Mouse (Mus musculus) CD4-positive, CD25-positive, alpha-beta regulatory T cell, adult 2 months (primary cell): ENCODE measurements around the gene Gpr83.

Source experiments
- DNase-seq: peaks from one replicate; pipeline ENCODE4 v3.0.0-alpha.2; 2012; ENCODE audit warnings: low read depth, low spot score

Gpr83 gene

DNA sequence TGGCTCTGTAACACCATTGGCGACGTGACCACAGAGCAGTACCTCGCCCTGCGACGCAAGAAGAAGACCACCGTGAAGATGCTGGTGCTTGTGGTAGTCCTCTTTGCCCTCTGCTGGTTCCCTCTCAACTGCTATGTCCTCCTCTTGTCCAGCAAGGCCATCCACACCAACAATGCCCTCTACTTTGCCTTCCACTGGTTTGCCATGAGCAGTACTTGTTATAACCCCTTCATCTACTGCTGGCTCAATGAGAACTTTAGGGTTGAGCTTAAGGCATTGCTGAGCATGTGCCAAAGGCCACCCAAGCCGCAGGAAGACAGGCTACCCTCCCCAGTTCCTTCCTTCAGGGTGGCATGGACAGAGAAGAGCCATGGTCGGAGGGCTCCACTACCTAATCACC is 8.3 kb downstream of the Gpr83 start:
- DNase-seq: no peak

DNA sequence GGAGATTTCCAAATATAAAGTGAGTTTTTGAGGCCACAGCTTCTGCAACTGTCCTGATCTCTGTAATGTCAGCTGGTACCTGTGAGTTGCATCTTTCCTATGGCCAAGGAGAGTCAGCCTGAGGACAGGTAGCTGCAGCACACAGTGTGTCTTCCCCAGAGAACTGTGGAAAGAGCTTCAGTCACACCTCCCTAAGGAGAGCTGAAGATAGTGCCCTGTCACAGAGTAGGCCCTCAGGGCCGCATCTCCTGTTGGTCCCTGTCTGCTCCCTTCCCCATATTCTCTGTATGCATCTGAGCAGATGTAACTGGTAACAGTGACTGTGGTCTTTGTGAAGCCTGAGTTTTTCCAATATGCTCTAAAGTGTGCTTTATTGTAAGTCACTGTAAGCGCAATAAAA is 10.4 kb downstream of the Gpr83 start:
- DNase-seq: no peak

DNA sequence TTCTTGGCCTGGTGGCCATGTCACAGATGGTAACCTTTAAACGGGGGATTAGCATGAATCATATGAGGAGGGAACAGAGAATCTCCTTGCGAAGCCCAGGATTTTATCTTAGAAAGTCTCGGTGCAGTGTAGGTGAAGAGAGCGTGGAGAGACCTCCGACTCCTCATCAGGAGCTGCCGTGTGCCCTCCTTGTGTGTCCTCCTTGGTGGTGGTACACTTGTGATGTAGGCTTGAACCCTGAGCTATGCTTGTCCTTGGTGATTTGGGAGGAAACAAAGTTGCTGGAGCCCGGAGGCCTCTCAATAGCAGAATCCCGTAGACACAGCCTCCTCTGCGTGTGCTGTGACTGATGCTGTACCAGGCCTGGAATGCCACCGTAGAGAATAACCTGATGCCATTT is 10.8 kb downstream of the Gpr83 start:
- no peak for DNase-seq

DNA sequence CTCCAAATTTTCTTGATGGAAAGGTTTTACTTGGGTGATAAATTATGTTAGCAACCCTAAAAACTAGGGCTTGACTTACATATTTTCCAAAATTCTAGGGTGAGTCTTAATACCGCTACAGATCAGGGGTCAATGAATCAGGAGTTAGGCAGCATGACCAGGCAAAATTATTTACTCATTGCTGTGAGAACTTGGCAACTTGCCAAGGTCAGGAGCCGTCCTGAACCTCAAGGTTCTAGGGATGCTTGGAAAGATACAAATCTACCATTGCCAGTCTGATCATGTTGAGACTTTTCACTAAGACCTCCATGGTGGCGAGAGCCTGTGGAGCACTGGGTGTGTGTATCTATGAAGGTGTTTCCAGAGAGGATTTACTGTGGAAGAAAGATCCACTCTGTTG is 11.5 kb downstream of the Gpr83 start:
- no peak for DNase-seq

DNA sequence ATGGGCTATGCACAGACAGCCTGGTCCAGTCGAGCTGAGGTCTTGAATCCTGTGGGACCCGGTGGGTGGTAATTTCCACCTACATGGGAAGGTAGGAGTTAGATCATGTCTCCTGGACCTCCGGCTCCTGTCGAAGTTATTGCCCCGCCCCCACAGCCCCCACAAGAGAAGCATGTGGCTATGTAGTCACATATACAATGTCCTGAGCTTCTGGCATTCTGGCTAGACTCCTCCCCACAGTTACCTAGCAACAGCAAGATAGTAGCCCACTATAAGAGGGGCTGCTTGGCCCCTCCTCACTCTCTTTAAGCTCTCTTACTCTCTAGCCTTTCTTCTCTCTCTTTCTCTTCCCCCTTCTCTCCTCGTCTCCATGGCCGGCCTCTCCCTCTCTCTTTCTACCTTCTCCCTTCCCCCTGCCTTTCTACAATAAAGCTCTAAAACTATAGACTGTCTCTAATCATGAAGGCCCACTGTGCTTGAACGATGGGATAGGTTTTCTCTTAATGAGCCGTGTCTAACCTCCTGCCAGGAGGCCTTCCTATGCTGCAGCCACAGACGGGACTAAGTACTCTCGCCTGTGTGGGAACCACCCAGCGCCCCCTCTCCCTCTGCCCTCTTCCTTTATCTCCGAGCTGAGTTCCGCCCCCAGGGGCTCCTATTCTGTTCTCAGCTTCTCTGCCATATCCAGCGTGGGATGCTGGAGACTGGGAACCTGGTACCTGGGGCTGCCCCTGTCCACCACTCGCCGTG is 12.3 kb downstream of the Gpr83 start:
- no peak for DNase-seq

DNA sequence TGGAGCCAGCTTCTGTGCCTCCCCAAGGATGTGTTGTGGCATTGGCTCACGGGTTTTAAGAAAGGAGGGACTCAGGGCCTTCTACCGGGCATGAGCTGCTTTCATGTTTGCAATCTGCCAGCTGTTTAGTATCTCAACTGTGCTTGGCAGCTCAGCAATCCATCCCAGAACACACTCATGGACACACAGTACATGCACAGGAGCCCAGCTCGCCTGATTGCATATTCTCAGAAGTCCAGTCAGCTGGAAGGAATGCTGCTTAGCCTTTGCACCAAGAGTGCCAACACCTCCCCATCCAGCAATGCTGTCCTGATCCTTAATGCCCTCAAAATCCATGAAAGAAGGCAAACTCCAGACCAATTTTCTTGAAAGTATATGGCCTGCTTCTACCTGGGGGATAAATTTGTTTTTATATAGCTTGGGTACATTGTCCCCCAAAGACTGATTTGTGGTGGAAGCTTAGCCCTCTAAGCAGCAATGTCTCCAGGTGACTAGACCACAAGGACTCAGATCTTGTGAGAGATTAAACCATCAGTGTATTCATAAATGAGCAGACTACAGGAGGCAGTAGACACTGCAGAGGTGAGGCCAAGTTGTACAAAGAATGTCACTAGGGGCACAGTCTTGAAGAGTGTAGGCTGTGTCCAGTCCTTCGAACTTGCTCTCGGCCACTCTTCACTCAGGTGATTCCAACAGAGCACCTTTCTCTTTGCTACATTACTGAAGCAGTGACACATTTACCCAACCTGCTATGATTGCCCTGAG is 15.9 kb downstream of the Gpr83 start:
- DNase-seq: peak; percentile 55

DNA sequence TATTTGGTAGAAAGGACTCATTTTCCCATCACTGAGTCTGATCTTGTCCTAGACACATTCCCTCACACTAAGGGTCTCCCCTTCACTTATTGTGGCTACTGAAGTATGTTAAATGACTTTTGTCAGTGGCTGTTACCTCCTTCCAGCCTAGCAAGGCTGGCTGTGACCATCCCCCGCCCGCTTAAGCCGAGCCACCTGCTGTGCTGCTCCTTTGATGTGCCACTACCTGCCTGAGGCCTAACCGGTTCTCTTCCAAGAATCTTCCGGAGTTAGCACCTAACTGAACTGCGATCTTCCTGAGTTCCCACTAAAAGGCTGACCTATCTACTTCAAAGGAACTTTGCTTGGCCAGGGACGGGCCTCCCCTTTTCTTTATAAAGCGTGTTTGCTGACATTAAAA is 16.6 kb downstream of the Gpr83 start:
- peak; percentile 50 for DNase-seq

DNA sequence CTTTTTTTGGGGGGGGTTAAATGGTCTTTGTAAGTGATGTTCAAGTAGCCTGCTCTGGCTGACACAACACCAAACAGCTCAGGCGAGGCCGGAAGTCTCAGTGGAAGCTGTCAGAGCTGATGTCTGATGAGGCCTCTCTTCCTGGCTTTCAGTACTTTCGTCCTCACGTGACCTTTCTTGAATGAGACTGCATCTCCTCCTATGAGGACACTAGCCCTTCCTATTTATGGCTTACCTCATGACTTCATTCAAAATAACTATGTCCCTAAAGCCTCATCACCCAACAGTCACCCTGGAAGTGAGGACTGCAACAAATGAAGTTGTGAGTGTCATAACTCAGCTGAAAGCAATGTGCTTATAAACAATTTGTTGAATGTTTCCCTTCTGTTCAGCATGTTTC is 24.6 kb downstream of the Gpr83 start:
- peak; percentile 81 for DNase-seq

DNA sequence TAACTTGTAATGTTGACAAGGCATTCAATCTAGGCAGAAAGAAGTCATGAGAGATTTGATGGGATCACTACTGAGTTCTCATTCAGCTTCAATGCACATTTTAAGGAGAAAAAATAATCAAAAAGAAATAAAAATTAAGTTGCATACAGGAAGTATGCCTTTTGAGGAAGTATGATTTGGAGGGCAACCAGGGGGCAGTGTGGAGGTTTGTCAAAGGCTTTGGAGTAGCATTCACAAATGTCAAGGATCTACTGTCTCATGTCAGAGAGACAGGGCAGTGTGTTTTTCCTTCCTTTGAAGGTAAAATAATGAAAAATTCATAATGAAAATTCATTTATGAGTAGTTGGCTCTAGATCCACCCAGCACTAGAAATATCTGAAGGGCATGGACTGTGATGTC is 25.1 kb downstream of the Gpr83 start:
- DNase-seq: peak; percentile 71

DNA sequence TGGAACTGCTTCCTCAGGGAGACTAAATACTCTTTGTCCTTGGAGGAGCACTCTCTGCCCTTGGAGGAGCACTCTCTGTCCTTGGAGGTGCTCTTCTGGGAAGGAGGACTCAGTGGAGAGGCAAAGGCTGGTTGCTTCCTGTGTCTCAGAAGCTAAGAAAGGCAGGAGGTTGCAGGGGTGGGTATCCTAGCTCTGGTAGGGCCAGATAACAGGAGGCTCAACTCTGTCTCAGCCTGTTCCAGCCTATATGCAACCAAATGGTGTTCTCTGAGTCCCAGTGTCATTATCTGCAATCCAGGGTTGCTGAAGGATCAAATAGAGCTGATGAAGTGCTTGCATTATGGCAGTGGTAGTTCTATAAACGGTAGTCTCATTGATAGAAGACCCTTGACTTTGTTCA is 25.9 kb downstream of the Gpr83 start:
- no peak for DNase-seq

DNA sequence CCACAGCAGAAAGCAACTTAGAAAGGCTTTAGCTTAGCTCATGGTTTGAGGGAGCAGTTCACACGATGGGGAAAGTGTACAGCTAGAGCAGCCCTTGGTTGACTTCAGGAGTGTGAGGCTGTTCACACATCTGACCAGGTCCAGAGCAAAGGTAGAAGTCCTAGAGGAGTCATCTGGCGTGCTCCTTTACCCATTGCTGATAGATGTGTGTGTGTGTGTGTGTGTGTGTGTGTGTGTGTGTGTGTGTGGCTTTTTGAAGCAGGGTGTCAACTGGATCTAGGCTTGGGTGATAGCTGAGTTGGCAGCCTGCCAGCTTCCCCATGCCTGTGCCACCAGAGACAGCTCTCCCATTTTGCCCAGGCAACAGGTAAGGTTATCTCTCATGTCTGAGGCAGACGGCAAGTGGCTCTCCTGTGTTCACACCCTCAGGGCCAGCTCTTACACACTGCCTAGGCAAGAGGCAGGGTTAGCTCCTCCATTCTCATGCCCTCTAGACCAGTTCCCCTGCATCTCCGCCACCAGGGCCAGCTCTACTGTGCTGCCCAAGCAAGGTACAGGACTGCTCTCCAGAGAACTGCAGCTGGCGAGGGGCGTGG is 27.9 kb downstream of the Gpr83 start:
- peak; percentile 55 for DNase-seq

DNA sequence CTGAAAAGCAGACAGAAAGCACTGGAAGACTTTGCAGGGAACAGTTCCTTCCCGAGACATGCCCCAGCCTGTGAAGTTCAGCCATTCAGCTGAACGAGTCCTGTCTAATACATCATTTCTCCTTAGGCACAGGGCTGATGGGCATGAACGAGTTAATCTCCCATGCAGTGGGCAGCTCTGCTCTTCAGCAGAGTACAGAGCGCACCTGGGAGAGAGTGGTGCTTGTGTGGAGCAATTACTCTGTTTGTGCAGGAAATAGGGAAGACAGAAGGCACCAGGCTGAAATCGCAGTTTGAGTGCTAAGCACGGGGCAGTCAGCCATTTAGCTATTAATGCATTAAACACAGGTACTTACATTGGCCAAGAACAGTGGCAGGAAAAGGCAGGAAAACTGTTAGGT is 28.7 kb downstream of the Gpr83 start:
- DNase-seq: no peak

DNA sequence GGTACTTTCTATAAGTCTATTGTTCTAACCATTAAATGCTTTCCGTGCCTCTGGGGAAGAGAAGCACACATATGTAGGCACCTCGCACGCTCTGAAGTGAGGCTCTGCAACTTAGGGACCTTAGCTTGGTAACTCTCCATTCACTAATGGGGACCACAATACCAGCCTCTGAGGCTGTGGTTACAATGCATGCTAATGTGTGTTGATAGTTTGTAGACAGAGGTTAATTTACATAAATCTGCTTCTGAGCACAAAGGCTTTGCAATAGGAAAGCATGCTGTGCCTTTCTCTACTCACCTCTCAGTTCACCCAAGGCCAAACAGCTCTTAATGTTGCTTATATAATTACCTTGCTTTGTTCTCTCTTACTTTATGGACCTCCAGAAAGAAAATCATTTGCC is 30.7 kb downstream of the Gpr83 start:
- DNase-seq: no peak

DNA sequence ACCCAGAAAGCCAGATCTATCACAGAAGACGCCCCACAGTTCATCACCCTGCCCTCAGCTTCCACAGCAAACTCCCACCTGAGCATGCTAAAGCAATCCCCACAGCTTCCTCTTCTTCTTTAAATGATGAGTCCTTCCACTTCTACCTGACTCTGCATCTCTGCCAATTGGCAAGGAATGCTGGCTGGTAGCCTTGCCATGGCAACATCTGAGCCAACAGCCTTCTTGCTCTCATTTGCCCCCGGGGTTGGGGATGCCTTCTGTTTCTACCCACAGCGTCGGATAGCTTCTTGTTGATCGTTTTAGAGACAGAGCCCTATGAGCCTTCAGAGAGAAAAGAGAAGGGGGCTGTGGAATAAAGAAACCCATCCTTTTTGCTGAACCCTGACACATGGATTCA is 31.9 kb downstream of the Gpr83 start:
- DNase-seq: no peak

DNA sequence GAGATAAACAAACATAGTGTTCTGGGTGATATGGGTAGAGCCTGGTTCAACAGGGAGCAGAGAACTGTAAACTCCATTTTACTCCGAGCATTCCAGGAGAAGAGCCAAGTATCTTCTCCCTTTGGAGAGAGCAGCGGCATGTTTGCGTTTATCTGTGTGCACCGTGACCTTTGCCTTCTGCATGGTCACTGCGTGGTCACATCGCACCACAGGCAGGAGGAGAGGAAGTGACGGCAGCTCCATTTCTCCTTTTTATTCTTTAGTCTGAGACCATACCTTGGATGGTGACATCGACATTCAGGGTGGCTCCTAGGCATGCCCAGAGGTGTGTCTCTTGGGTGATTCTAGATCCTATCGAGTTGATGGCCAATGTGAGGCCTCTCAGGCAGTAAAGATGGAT is 33.4 kb downstream of the Gpr83 start:
- no peak for DNase-seq

DNA sequence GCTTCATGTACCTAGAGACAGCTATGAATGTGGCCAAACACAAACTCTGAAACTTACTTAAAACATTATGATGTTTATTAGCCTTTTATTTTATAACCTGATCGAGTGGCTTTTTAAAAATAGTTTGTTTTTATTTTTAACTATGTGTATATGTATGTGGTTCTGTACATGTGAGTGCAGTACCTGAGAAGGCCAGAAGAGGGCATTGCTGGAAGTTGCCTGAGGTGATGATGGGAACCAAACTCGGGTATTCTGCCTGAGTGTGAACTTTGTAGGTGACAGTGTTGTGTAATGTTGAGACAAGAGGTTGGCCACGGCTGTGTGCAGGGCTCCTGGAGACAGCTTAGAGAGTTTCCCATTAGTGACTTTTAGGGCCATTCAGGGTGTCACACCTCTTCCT is 34.6 kb downstream of the Gpr83 start:
- peak; percentile 72 for DNase-seq

DNA sequence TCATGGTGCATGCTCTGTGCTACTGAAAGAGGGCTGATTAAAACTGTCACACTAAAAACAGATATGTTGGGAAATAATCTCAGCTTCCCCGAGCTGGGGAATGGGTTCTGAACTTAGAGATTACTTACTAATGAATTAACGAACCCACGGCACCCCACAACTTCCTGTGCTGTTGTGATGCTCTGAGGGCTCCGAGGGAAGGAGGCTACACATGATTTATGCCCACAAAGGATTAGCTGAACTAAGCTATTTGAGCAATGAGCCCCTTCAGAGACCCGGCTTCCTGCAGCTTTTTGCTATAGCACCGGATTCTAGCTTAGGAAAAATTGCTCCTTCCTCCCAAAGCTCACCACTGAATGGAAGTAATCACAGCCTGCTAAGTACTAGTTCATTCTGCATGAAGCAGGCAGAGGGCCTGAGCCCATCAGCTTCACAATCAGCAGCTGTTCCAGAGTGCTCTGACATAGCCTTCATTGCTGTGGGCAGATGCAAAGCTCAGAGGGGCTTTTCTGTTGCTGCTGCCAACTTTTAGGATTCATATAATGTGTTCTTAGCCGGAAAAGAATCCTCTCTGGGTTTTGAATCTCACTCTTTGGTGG is 35.3 kb downstream of the Gpr83 start:
- DNase-seq: peak; percentile 53

DNA sequence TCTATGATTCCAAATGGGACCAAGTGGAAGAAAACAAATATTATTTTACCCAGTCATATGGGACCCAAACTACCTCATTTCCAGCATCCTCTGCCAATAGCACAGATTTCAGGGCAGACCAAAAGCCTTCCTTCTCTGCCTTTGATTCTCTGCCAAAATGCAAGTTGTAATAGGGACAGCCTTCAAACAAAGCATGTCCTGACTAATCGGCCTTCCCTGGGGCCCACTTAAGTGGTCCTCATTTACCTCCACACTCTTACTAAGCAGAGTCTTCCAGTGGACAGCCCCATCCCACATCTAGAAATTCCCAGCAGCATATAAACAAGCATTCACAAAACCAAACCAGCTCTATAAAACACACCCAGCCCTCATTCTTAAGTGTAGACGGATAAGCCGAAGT is 37.1 kb downstream of the Gpr83 start:
- no peak for DNase-seq

DNA sequence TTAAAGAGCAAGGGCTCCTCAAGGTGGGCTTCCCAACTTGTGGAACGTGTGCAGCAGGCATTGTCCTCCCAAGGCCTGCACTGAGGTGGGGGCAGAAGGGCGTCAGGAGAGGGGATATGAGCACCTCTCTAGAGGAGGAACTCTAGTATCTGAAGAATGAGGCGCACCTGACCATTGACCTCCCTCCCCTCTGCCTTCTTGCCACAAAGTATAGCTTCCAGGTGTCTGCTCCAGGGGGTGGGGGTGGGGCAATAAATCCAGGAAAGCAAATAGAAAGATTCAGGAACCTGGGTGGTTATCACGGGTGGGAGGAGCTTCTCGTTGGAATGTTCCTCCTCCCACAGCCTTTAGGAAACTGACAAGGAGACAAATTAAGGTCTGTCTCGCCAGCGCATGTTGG is 41.7 kb downstream of the Gpr83 start:
- peak; percentile 31 for DNase-seq

DNA sequence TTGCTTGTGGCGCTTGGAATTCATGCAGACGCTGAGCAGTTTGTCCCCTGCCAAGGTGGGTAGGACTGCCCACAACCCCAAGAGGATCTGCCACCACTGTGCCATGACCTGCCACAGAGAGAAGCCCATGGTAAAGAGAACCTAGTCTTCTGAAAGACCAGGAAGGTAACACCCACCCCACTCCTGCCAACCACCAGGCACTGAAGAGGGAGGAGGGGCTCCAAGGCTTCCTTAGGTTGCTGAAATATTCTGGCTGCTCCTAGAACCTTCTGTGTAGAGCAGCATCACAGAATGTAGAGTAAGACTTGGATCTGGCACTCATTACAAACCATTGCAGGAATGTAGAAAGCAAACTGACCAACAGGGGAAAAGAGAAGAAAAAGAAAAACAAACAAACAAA is 42.4 kb downstream of the Gpr83 start:
- DNase-seq: peak; percentile 71

DNA sequence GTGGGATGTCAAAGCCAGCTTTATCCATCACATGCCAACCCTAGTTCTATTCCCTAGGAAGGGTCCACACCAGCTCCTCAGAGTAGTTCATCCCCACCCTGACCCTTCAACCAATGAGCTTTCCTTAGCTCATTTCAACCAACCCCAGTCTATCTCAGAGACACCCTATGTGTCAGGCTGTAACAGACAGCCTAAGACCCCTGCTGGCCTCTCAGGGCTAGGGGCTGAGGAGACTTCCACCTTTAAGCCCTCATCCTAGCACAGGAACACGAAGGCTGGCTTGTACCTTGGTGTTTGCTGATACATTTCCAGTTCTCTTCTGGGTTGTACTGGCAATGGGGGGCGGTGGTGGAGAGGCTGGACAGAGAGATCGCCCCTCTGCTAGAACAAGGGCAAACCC is 43.0 kb downstream of the Gpr83 start:
- peak; percentile 54 for DNase-seq

DNA sequence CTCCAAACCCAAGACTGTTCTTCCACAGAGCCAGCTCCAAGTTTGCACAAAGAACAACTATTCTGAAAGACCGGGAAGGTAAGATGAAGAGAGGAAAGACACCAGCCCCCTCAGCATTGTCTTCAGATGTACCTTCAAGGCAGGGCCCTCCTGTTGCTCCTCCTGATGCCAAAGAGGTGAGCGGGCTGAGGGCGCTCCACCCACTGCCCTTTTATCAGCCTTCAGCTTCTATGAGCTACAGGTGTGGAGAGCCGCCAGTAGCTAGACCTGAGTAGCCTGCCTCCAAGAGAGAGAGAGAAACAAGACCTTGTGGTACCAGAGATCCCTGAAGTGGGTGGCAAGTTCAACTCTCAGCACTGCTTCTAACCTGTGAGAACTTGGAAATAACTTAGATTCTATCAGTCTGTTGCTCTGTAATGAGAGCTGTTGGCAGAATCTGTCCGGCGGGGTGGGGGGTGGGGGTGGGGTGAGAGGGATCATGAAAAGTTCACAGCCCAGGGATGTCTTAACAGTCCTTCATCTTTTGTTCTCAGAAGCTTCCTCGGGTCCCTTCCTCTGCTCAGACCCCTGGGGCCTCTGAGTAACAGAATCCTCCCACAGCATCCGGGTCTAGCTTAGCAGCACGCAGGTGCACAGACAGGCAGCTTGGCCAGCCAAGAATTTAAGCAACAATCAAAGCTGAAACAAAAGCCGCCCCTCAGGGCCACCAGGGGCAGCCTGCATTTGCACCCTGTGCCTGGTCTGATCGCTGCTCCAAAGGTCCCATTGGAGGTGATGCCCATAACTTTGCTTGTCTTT is 43.8 kb downstream of the Gpr83 start, which contains the start of gene Izumo1r:
Izumo1r (minus strand) TSS at position 369 of the 798 bp plus-strand sequence.
- DNase-seq: peak; percentile 79
